14 mouse cellular contexts compared by ENCODE assay signal in genomic region chr9:42141549-42142210, GRCm38 (mm10). TPM values are rescaled to one million over a fixed set of nuclear protein-coding genes. Genes with fewer than 3 reads are reported as not detected.
A peak's percentile ranks its signal among the peaks of the same experiment; 100 is the strongest.
DNase-seq lines count a peak whose midpoint lies in the region; ATAC-seq lines count a peak whose summit lies in the region.
"Had no signal": no experiment of that assay in that cellular context is flagged by ENCODE, and none has a peak within 500 bp of the region (broad histone marks: within the 10 kb centered on the region; RNA-seq: fewer than 3 reads in every experiment).

No protein-coding gene starts in this region.

- peak; percentile 85 for ATAC-seq in megakaryocyte progenitor cell, adult 5-6 weeks (replicated peaks; ENCODE audit: poor library complexity)
- ATAC-seq: forebrain, embryonic 13.5 days; intestine, postnatal 0 days had no signal

- H3K36me3 ChIP-seq in splenic B cell, adult 2 months (ENCODE audit: control insufficient read depth, insufficient read depth, low read length, poor library complexity, severe bottlenecking): no peaks in the 10 kb centered on the region
- H3K36me3 ChIP-seq: embryonic facial prominence, embryonic 12.5 days; limb, embryonic 13.5 days; lung, embryonic 15.5 days had no signal

- peak; percentile 77 to 80 for DNase-seq in B cell, adult 2 months
- DNase-seq in T-cell, adult 2 months (ENCODE audit: low spot score): peak; percentile 49
- DNase-seq in splenic B cell, adult 2 months (ENCODE audit: low read depth, low spot score): peak; percentile 95
- no peak for DNase-seq in MN1 (ENCODE audit: low spot score)
- no peak for DNase-seq in kidney, postnatal 36 days
- DNase-seq in ovary, adult 18-20 months (ENCODE audit: low spot score): no peak
- DNase-seq: cerebellum, adult 9-11 months; heart, postnatal 4 days had no signal

- H3K27me3 ChIP-seq in splenic B cell, adult 2 months (ENCODE audit: control insufficient read depth, insufficient read depth, low read length, poor library complexity, severe bottlenecking): no peaks in the 10 kb centered on the region
- H3K27me3 ChIP-seq: embryonic facial prominence, embryonic 12.5 days; forebrain, embryonic 13.5 days; limb, embryonic 13.5 days; lung, embryonic 15.5 days had no signal

RNA-seq across cellular contexts. Expression of gene Sorl1, which starts 17.6 kb away (rescaled TPM):
- total RNA-seq in megakaryocyte progenitor cell, adult 5-6 weeks (2015): 26.8 and 29.4 TPM in 2 replicates
- total RNA-seq in megakaryocyte progenitor cell, adult 5-6 weeks (2017): 23.9 and 29.4 TPM in 2 replicates

Comparison
In these comparisons a context has a peak if more than half of its experiments do, and no peak if none do; other contexts are left out.
1. DNase-seq: peak in B cell, adult 2 months (2 of 2), T-cell, adult 2 months (single experiment) and splenic B cell, adult 2 months (single experiment); none in MN1 (single experiment), kidney, postnatal 36 days (0 of 2) and ovary, adult 18-20 months (single experiment).